Mouse (Mus musculus) fat pad, adult 2 months (tissue): Measurements from ENCODE around the gene Sh3glb2.

Experiments
- DNase-seq: peaks from one replicate; pipeline ENCODE4 v3.0.0-alpha.2; 2011; ENCODE audit warnings: low read depth, low spot score; ENCODE audit errors: extremely low read depth

Gene Sh3glb2

DNA sequence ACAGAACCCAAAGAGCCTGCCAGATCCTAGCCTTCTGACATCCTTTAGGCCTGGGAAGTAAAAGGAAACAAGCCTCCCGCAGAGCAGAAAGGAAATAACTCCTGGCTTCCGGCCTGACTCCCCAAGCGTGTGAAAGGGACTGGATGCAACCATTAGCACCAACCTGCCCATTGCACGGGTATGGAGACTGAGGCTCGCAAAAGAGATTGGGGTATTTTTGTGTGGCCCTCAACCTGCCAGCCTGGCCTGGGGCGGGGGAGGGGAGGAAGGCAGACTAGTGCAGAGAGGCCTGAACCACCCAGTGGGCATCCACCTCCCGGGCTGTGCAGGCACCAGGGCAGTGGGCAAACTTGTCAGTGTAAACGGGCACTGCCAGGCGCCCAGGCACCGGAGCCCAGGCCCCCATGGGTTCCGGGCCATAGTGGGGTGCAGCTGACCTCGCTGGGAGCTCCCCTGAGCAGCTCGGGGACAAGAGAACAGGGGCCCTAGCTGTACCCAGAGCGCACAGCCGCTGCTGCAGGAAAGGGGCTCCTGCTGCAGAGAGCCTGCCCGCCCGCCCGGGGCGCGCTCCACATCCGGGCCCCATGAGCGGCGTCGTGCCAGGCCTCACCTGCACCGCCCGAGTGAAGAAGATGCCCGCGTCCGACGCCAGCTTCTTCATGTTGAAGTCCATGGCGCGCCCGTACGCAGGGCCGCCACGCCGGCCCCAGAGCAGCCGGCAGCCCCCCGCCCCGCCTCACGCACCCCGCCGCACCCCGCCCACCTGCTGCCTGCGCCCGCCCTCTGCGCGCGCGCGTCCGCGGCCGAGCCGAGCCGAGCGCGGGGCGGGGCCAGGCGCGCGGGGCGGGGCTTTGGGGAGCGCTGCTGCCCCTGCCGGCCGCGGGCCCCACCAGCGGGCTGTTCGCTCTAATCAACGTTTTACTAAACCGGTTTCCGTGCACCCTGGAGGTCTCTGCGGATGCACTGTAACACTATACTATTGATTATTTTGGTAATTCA is at the start of gene Sh3glb2:
Sh3glb2 (minus strand) TSS at position 805 of the 999 bp plus-strand sequence.
- no peak for DNase-seq

- no peak for DNase-seq
Observed at GRCm38 (mm10) chr2:30408452-30409100, 49.4 kb upstream of the Sh3glb2 start.

- DNase-seq, result no peak
Observed at GRCm38 (mm10) chr2:30407778-30408177, 48.6 kb upstream of the Sh3glb2 start.

GRCm38 (mm10) chr2:30407221-30407620 is 48.1 kb upstream of the Sh3glb2 start:
- no peak for DNase-seq

DNA sequence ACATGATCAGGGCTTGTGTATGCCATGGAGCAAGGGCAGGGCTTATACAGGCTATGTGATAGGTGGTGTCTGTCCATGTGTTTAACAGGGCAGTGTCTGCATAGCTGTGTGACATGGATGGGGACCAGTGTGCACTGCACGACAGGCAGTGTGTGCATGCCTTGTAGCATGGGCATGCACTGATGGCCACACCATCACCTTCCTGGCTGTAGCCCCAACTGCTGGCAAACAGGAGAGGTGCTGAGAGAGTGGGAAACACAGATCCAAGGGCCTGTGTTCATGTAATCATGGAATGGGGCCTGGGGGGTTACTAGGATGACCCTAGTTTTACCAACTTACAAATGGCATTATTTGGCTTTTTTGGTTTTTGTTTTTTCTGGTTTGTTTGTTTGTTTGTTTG is 44.7 kb upstream of the Sh3glb2 start:
- no peak for DNase-seq

DNA sequence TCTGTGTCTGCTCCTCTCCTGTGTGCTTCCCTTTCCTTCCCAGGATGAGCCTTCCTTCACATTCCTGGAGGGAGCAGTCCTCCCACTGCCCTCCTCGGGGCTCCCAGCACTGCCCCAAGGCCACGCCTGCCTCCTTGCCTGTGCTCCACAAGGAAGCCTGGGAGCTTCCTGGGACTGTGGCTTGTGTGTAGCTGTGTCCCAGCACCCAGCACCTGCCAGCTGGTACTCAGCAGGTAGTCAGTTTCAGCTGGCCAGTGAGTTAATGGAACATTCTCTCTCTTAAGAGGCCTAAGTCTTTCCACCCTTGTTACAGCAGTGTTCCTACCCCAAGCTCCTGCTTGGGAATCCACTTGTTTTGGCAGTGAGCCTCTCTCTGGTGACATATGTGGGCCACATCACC is 43.7 kb upstream of the Sh3glb2 start:
- DNase-seq, result no peak

- no peak for DNase-seq
Observed at GRCm38 (mm10) chr2:30402351-30402826, 43.3 kb upstream of the Sh3glb2 start.

DNA sequence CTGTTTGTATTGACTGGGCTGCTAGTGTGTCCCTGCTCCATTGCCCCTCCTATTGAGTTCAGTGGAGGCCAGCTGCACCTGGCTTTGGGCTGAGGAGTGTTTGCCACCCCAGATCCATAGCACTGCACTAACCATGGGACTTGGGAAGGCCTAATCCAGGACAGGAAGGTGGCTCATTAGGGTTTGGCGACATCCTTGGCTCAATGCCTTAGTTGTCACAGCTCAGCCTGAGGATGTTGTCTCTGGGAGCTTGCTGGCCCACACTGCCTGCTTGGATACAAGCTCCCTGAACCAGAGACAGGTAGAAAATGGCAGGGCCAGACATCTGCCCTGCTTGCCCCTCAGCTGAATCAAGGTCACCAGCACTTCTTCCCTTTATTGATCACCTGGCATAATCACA is 42.4 kb upstream of the Sh3glb2 start:
- DNase-seq, result no peak

- DNase-seq, result no peak
Observed at GRCm38 (mm10) chr2:30399191-30400171, 40.3 kb upstream of the Sh3glb2 start.

- DNase-seq, result no peak
Observed at GRCm38 (mm10) chr2:30397986-30398512, 38.9 kb upstream of the Sh3glb2 start.

GRCm38 (mm10) chr2:30396246-30396645 is 37.1 kb upstream of the Sh3glb2 start:
- DNase-seq, result no peak

- DNase-seq, result no peak
Observed at GRCm38 (mm10) chr2:30395757-30396156, 36.6 kb upstream of the Sh3glb2 start.

GRCm38 (mm10) chr2:30393370-30393656 is 34.2 kb upstream of the Sh3glb2 start:
- no peak for DNase-seq

DNA sequence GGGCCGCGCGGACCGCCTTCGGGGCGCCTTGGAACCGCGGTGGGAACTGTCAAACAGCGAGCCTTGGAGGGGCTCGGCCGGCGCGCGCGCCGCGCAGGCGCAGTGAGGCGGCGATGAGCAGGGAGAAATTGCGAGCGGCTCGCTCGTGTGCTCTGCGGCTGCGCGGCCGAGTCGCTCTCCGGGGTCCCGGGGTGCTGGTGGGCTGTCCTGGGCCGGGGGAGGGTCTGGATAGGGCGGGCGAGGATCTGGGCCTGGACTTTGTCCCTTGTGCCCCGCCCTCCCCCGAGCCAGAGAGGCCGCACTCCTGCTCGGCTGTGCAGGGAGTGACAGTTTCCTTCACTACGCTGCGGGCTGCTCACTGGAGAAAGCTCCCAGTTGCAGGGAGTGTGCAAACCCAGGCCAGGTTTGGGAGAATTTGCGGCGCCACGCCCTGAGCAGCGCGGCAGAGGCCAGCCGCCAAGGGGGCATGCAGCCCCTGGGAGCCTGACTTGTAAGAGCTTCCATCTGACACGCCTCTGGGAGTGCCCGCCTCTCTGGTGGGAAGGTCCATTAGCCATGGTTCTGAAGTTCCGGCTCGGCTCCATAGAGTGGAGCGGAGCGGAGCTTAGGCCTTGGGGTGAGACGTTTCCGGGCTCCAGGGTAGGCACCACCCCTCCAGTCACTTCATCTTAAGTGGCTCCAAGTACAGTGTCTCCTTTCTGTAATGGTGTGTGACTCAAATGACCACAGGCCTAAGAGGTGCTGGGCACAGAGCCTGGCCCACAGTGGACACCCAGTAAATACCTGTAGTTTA is 33.6 kb upstream of the Sh3glb2 start:
- no peak for DNase-seq

GRCm38 (mm10) chr2:30392114-30392576 is 33.0 kb upstream of the Sh3glb2 start, which contains the start of gene Dolpp1:
Dolpp1 (plus strand) TSS chr2:30392254.
- DNase-seq, result no peak

- DNase-seq, result no peak
Observed at GRCm38 (mm10) chr2:30389000-30389399, 29.9 kb upstream of the Sh3glb2 start.

- DNase-seq, result no peak
Observed at GRCm38 (mm10) chr2:30386913-30387312, 27.8 kb upstream of the Sh3glb2 start.

DNA sequence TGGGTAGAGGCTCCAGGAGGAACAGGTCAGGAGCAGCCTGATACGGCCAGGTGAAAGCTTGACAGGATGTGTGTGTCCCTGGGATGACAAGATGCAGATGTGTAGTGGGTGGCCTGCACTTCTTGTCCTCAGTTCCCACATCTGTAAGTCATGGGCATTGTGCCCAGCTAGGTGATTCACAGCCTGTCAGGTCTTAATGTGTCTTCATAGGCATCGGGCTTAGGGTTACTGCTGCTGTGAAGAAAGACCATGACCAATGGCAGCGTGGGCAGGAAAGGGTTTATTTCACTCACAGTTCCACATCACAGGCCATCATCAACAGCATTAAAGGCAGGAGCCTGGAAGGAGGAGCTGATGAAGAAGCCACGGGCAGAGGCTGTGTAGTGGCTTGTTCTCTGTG is 26.5 kb upstream of the Sh3glb2 start:
- peak; percentile 89 for DNase-seq

DNA sequence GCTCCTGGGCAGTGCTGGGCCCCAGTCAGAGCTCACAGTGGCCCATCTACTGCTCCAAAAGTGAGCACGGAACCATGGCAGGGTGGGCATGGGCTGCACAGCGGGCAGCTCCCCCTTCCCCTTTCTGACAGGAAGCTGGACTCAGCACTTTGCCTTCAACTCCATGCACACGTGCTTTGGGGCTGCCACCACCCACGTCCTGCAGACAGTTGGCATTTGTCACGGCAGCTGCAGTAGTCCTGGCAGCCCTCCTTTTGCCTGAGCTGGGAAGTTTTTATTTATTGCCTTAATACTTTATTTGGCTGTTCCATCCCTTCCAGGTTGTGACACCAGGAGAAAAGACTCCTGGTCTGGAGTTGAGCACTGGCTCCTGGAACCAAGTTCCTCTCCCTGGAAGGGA is 25.7 kb upstream of the Sh3glb2 start:
- no peak for DNase-seq

DNA sequence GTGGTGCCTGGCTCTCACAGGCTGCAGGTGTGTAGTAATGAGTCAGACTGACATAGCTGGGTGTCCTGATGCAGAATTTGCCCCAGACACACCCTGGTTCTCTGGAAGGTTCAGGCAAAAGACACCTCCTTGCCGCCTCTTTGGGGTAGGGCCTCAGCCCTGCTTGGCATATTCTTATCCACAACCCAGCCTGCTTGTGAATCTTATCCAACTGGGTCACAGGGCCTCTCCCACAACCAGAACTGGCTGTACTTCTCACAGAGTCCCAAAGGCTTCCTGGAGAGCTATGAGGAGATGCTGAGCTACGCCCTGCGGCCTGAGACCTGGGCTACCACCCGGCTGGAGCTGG is 22.2 kb upstream of the Sh3glb2 start:
- no peak for DNase-seq
